17 mouse cellular contexts compared by ENCODE assay signal in genomic region chr14:25202312-25202711, GRCm38 (mm10).
A peak's percentile ranks its signal among the peaks of the same experiment; 100 is the strongest.
DNase-seq lines count a peak whose midpoint lies in the region; ATAC-seq and TF ChIP-seq lines count a peak whose summit lies in the region.
"Had no signal": no experiment of that assay in that cellular context is flagged by ENCODE, and none has a peak within 500 bp of the region (broad histone marks: within the 10 kb centered on the region; RNA-seq: fewer than 3 reads in every experiment).

No protein-coding gene starts in this region.

- WGBS in kidney, embryonic 15.5 days: 44% methylated on average over 2 of the region's 2 CpGs
- 87% methylated on average over 2 of the region's 2 CpGs for WGBS in midbrain, postnatal 0 days
- WGBS in midbrain, embryonic 16.5 days: 93% methylated on average over 2 of the region's 2 CpGs

- no peak overlapping the region for H3K4me3 ChIP-seq in kidney, embryonic 15.5 days (replicated peaks)
- no peak overlapping the region for H3K4me3 ChIP-seq in midbrain, postnatal 0 days (ENCODE audit: low read depth, low read length)
- H3K4me3 ChIP-seq in midbrain, embryonic 16.5 days (ENCODE audit: low read depth, low read length): no peak overlapping the region
- H3K4me3 ChIP-seq: embryonic facial prominence, embryonic 15.5 days; forebrain, embryonic 13.5 days; heart, embryonic 10.5 days had no signal

- no peak overlapping the region for H3K4me2 ChIP-seq in kidney, embryonic 15.5 days
- no peak overlapping the region for H3K4me2 ChIP-seq in midbrain, postnatal 0 days (ENCODE audit: low read depth, low read length, poor library complexity, severe bottlenecking)
- H3K4me2 ChIP-seq in midbrain, embryonic 16.5 days (ENCODE audit: low read length): no peak overlapping the region
- H3K4me2 ChIP-seq: embryonic facial prominence, embryonic 15.5 days; forebrain, embryonic 13.5 days; midbrain, embryonic 11.5 days had no signal

- H3K4me1 ChIP-seq in kidney, embryonic 15.5 days: peaks cover 59% of the 10 kb centered on the region
- no peaks in the 10 kb centered on the region for H3K4me1 ChIP-seq in midbrain, postnatal 0 days (ENCODE audit: insufficient read depth, low read length)
- peaks cover 6% of the 10 kb centered on the region for H3K4me1 ChIP-seq in midbrain, embryonic 16.5 days (ENCODE audit: control insufficient read depth, insufficient read depth, low read length)

- no peaks in the 10 kb centered on the region for H3K27me3 ChIP-seq in kidney, embryonic 15.5 days
- no peaks in the 10 kb centered on the region; the same call in 1 of the 2 replicates for H3K27me3 ChIP-seq in midbrain, postnatal 0 days (ENCODE audit: insufficient read depth, low read length)
- H3K27me3 ChIP-seq in midbrain, embryonic 16.5 days (ENCODE audit: control insufficient read depth, insufficient read depth, low read depth, low read length): no peaks in the 10 kb centered on the region
- H3K27me3 ChIP-seq: embryonic facial prominence, embryonic 15.5 days; forebrain, embryonic 13.5 days had no signal

- 0 out of 2 replicates have a peak overlapping the region, but pooled peaks have one; percentile 54 for H3K27ac ChIP-seq in kidney, embryonic 15.5 days
- no peak overlapping the region for H3K27ac ChIP-seq in midbrain, postnatal 0 days (ENCODE audit: low read depth, low read length)
- H3K27ac ChIP-seq in midbrain, embryonic 16.5 days (ENCODE audit: low read length): no peak overlapping the region
- H3K27ac ChIP-seq: forebrain, embryonic 13.5 days had no signal

- H3K36me3 ChIP-seq in kidney, embryonic 15.5 days: no peaks in the 10 kb centered on the region
- no peaks in the 10 kb centered on the region for H3K36me3 ChIP-seq in midbrain, postnatal 0 days (ENCODE audit: insufficient read depth, low read length)
- no peaks in the 10 kb centered on the region for H3K36me3 ChIP-seq in midbrain, embryonic 16.5 days (ENCODE audit: control insufficient read depth, insufficient read depth, low read length)
- H3K36me3 ChIP-seq: embryonic facial prominence, embryonic 15.5 days; heart, embryonic 10.5 days had no signal

- TF ChIP-seq CTCF in midbrain, postnatal 0 days (IDR thresholded peaks at IDR 0.05): peak; percentile 24; the same call in 1 of the 2 replicates

- no peak overlapping the region for H3K9ac ChIP-seq in kidney, embryonic 15.5 days
- no peak overlapping the region for H3K9ac ChIP-seq in midbrain, postnatal 0 days (replicated peaks; ENCODE audit: low read length, poor library complexity, severe bottlenecking)
- H3K9ac ChIP-seq in midbrain, embryonic 16.5 days (ENCODE audit: low read depth, low read length): no peak overlapping the region
- H3K9ac ChIP-seq: embryonic facial prominence, embryonic 15.5 days; forebrain, embryonic 13.5 days had no signal

- no peak for DNase-seq in kidney, postnatal 25 days
- no peak for DNase-seq in midbrain, postnatal 0 days (ENCODE audit: low spot score)
- DNase-seq in cerebellum, postnatal 25 days: peak; percentile 58 to 71
- no peak for DNase-seq in spleen, postnatal 4 days (ENCODE audit: low spot score in 2 of 2)
- no peak for DNase-seq in layer of hippocampus, adult 11-12 months (ENCODE audit: low spot score)
- DNase-seq: adrenal gland, postnatal 25 days; gastrocnemius, postnatal 10 days; kidney, adult 11 months; left cerebral cortex, postnatal 4 days; lung, postnatal 10 days had no signal

- no peak for ATAC-seq in kidney, embryonic 15.5 days (replicated peaks; ENCODE audit: low FRiP score)
- no peak for ATAC-seq in midbrain, postnatal 0 days (ENCODE audit: low FRiP score)
- ATAC-seq in midbrain, embryonic 16.5 days: no peak
- ATAC-seq: CD4-positive, CD25-positive, alpha-beta regulatory T cell, adult 4 months; forebrain, embryonic 13.5 days had no signal

- H3K9me3 ChIP-seq in kidney, embryonic 15.5 days (replicated peaks): no peaks in the 10 kb centered on the region
- no peaks in the 10 kb centered on the region for H3K9me3 ChIP-seq in midbrain, postnatal 0 days (ENCODE audit: low read length)
- no peaks in the 10 kb centered on the region for H3K9me3 ChIP-seq in midbrain, embryonic 16.5 days (replicated peaks; ENCODE audit: control insufficient read depth, low read length, poor library complexity, severe bottlenecking)
- H3K9me3 ChIP-seq: embryonic facial prominence, embryonic 15.5 days; forebrain, embryonic 13.5 days; heart, embryonic 10.5 days had no signal

Comparison
In these comparisons a context has a peak if more than half of its experiments do, and no peak if none do; other contexts are left out.
1. DNase-seq: peak in cerebellum, postnatal 25 days (2 of 2); none in kidney, postnatal 25 days (0 of 2), midbrain, postnatal 0 days (single experiment), spleen, postnatal 4 days (0 of 2) and layer of hippocampus, adult 11-12 months (single experiment).